Comparison of ENCODE assay signal across 15 mouse cellular contexts in genomic region chr4:123465799-123466198, GRCm38 (mm10).
"Had no signal": no experiment of that assay in that cellular context is flagged by ENCODE, and none has a peak within 500 bp of the region (broad histone marks: within the 10 kb centered on the region; RNA-seq: fewer than 3 reads in every experiment).

No protein-coding gene starts in this region.

- H3K27me3 ChIP-seq: kidney, embryonic 15.5 days; limb, embryonic 12.5 days; limb, embryonic 15.5 days; midbrain, embryonic 12.5 days; midbrain, embryonic 15.5 days had no signal

- H3K4me1 ChIP-seq: kidney, embryonic 15.5 days; limb, embryonic 12.5 days; limb, embryonic 15.5 days; midbrain, embryonic 12.5 days; midbrain, embryonic 15.5 days had no signal

- H3K9me3 ChIP-seq: kidney, embryonic 15.5 days; limb, embryonic 12.5 days; limb, embryonic 15.5 days; midbrain, embryonic 12.5 days; midbrain, embryonic 15.5 days had no signal

- H3K4me3 ChIP-seq: kidney, embryonic 15.5 days; limb, embryonic 12.5 days; limb, embryonic 15.5 days; midbrain, embryonic 12.5 days; midbrain, embryonic 15.5 days had no signal

- DNase-seq: kidney, postnatal 10 days; kidney, postnatal 36 days; layer of hippocampus, postnatal 36 days; left cerebral cortex, postnatal 4 days; liver, postnatal 0 days; lung, embryonic 14.5 days; thymus, adult 18-20 months; thymus, postnatal 36 days had no signal

- H3K27ac ChIP-seq: kidney, embryonic 15.5 days; limb, embryonic 12.5 days; limb, embryonic 15.5 days; liver, embryonic 14.5 days; macrophage; midbrain, embryonic 12.5 days; midbrain, embryonic 15.5 days had no signal

- H3K9ac ChIP-seq: kidney, embryonic 15.5 days; limb, embryonic 12.5 days; limb, embryonic 15.5 days; liver, embryonic 14.5 days; liver, postnatal 0 days; lung, embryonic 14.5 days; midbrain, embryonic 12.5 days; midbrain, embryonic 15.5 days had no signal
